Comparison of ENCODE assay signal across 7 mouse cellular contexts in genomic region chr1:181151541-181151940, GRCm38 (mm10). TPM values are rescaled to one million over a fixed set of nuclear protein-coding genes. Genes with fewer than 3 reads are reported as not detected.
DNase-seq lines count a peak whose midpoint lies in the region; ATAC-seq and TF ChIP-seq lines count a peak whose summit lies in the region.

No protein-coding gene starts in this region.

- H3K4me1 ChIP-seq in lung, postnatal 0 days (ENCODE audit: insufficient read depth, low read depth, low read length), result peaks cover 6% of the 10 kb centered on the region; the same call in 1 of the 2 replicates
- peaks cover 8% of the 10 kb centered on the region; the same call in 1 of the 2 replicates for H3K4me1 ChIP-seq in embryonic facial prominence, embryonic 14.5 days (ENCODE audit: control insufficient read depth, insufficient read depth, low read length)
- peaks cover 14% of the 10 kb centered on the region for H3K4me1 ChIP-seq in limb, embryonic 10.5 days
- H3K4me1 ChIP-seq in stomach, embryonic 14.5 days (ENCODE audit: control insufficient read depth, insufficient read depth, low read length), result peaks cover 8% of the 10 kb centered on the region

- no peaks in the 10 kb centered on the region for H3K27me3 ChIP-seq in lung, postnatal 0 days (replicated peaks; ENCODE audit: insufficient read depth, low read length)
- H3K27me3 ChIP-seq in embryonic facial prominence, embryonic 14.5 days (replicated peaks; ENCODE audit: control insufficient read depth, insufficient read depth, low read length), result no peaks in the 10 kb centered on the region
- no peaks in the 10 kb centered on the region for H3K27me3 ChIP-seq in limb, embryonic 10.5 days (ENCODE audit: low read depth, poor library complexity, severe bottlenecking)
- no peaks in the 10 kb centered on the region for H3K27me3 ChIP-seq in stomach, embryonic 14.5 days (ENCODE audit: control insufficient read depth, insufficient read depth, low read length)

- no peaks in the 10 kb centered on the region for H3K36me3 ChIP-seq in lung, postnatal 0 days (ENCODE audit: insufficient read depth, low read length)
- H3K36me3 ChIP-seq in embryonic facial prominence, embryonic 14.5 days (ENCODE audit: control insufficient read depth, insufficient read depth, low read length), result peaks cover 26% of the 10 kb centered on the region
- peaks cover 34% of the 10 kb centered on the region for H3K36me3 ChIP-seq in limb, embryonic 10.5 days
- H3K36me3 ChIP-seq in stomach, embryonic 14.5 days (ENCODE audit: control insufficient read depth, insufficient read depth, low read length), result peaks cover 4% of the 10 kb centered on the region; the same call in 1 of the 2 replicates

- peak overlapping the region; percentile 88 for H3K4me2 ChIP-seq in lung, postnatal 0 days (replicated peaks; ENCODE audit: low read depth, low read length)
- peak overlapping the region; percentile 64 for H3K4me2 ChIP-seq in embryonic facial prominence, embryonic 14.5 days (ENCODE audit: low read depth, low read length)
- H3K4me2 ChIP-seq in stomach, embryonic 14.5 days (replicated peaks; ENCODE audit: low read depth, low read length), result peak overlapping the region; percentile 69

- no peak for DNase-seq in lung, postnatal 0 days (ENCODE audit: low spot score)
- DNase-seq in lung, postnatal 4 days, result no peak
- no peak for DNase-seq in embryonic facial prominence, embryonic 14.5 days (ENCODE audit: low spot score)
- no peak for DNase-seq in limb, embryonic 10.5 days (ENCODE audit: low spot score)
- DNase-seq in left cerebral cortex, postnatal 4 days, result no peak
- no peak for DNase-seq in kidney, postnatal 25 days

- intact Hi-C loops in left cerebral cortex, postnatal 4 days (cut with DNase I), result no loop called here

- no peak for ATAC-seq in lung, postnatal 0 days
- peak; percentile 44; the same call in 1 of the 2 replicates for ATAC-seq in embryonic facial prominence, embryonic 14.5 days (ENCODE audit: low read depth)
- ATAC-seq in stomach, embryonic 14.5 days (ENCODE audit: insufficient number of reproducible peaks, insufficient read depth, low FRiP score, low read depth), result no peak

- peak overlapping the region; percentile 77; the same call in 1 of the 2 replicates for H3K9ac ChIP-seq in lung, postnatal 0 days (replicated peaks; ENCODE audit: low read depth)
- H3K9ac ChIP-seq in embryonic facial prominence, embryonic 14.5 days (ENCODE audit: low read depth, low read length), result peak overlapping the region; percentile 95
- peak overlapping the region; percentile 84 for H3K9ac ChIP-seq in stomach, embryonic 14.5 days (replicated peaks; ENCODE audit: low read depth, low read length)

- H3K4me3 ChIP-seq in lung, postnatal 0 days (ENCODE audit: low read depth, low read length), result peak overlapping the region; percentile 85
- peak overlapping the region; percentile 83 for H3K4me3 ChIP-seq in embryonic facial prominence, embryonic 14.5 days (ENCODE audit: low read depth, low read length)
- H3K4me3 ChIP-seq in limb, embryonic 10.5 days, result peak overlapping the region; percentile 95
- peak overlapping the region; percentile 95 for H3K4me3 ChIP-seq in stomach, embryonic 14.5 days (ENCODE audit: low read depth, low read length)

- WGBS in lung, postnatal 0 days, result 30% methylated on average over 5 of the region's 5 CpGs
- 23% methylated on average over 5 of the region's 5 CpGs for WGBS in embryonic facial prominence, embryonic 14.5 days
- WGBS in limb, embryonic 10.5 days, result 51% methylated on average over 5 of the region's 5 CpGs
- WGBS in stomach, embryonic 14.5 days, result 34% methylated on average over 5 of the region's 5 CpGs

- H3K27ac ChIP-seq in lung, postnatal 0 days (ENCODE audit: low read length), result no peak overlapping the region
- peak overlapping the region; percentile 87; the same call in 1 of the 2 replicates for H3K27ac ChIP-seq in embryonic facial prominence, embryonic 14.5 days (replicated peaks; ENCODE audit: low read depth, low read length)
- peak overlapping the region; percentile 95 for H3K27ac ChIP-seq in limb, embryonic 10.5 days
- H3K27ac ChIP-seq in stomach, embryonic 14.5 days (ENCODE audit: low read length), result no peak overlapping the region; the same call in 1 of the 2 replicates

- TF ChIP-seq EP300 in lung, postnatal 0 days (IDR thresholded peaks at IDR 0.05), result no peak

- no peak for TF ChIP-seq CTCF in lung, postnatal 0 days (IDR thresholded peaks at IDR 0.05)

- H3K9me3 ChIP-seq in lung, postnatal 0 days (ENCODE audit: low read length), result no peaks in the 10 kb centered on the region
- no peaks in the 10 kb centered on the region for H3K9me3 ChIP-seq in embryonic facial prominence, embryonic 14.5 days (ENCODE audit: control insufficient read depth, low read length)
- H3K9me3 ChIP-seq in limb, embryonic 10.5 days (replicated peaks), result no peaks in the 10 kb centered on the region
- H3K9me3 ChIP-seq in stomach, embryonic 14.5 days (ENCODE audit: control insufficient read depth, low read depth, low read length), result no peaks in the 10 kb centered on the region

RNA-seq across cellular contexts. Expression of gene Cnih4, which starts 7.0 kb away (rescaled TPM):
- 95.4 and 115 TPM in 2 replicates for polyA plus RNA-seq in lung, postnatal 0 days (2015; fragmentation: Nextera tagmentation; extraction: Ambion mirVana)
- 89.8 and 101 TPM in 2 replicates for polyA plus RNA-seq in embryonic facial prominence, embryonic 14.5 days (2014; fragmentation: Nextera tagmentation; extraction: Ambion mirVana)
- polyA plus RNA-seq in limb, embryonic 10.5 days (2016; fragmentation: Nextera tagmentation; extraction: Ambion mirVana), result 111 and 119 TPM in 2 replicates
- 99.6 and 128 TPM in 2 replicates for polyA plus RNA-seq in stomach, embryonic 14.5 days (2014; fragmentation: Nextera tagmentation; extraction: Ambion mirVana)
- 10 to 100 TPM; 22.7 to 23.1 TPM for total RNA-seq in left cerebral cortex, postnatal 4 days (2021)

RNA-seq across cellular contexts. Expression of gene Nvl, which starts 7.5 kb away (rescaled TPM):
- 13.3 and 13.4 TPM in 2 replicates for polyA plus RNA-seq in lung, postnatal 0 days (2015; fragmentation: Nextera tagmentation; extraction: Ambion mirVana)
- polyA plus RNA-seq in embryonic facial prominence, embryonic 14.5 days (2014; fragmentation: Nextera tagmentation; extraction: Ambion mirVana), result 28.7 and 33.8 TPM in 2 replicates
- 44.7 and 49.2 TPM in 2 replicates for polyA plus RNA-seq in limb, embryonic 10.5 days (2016; fragmentation: Nextera tagmentation; extraction: Ambion mirVana)
- 42.9 and 45.0 TPM in 2 replicates for polyA plus RNA-seq in stomach, embryonic 14.5 days (2014; fragmentation: Nextera tagmentation; extraction: Ambion mirVana)
- 10 to 100 TPM; 41.0 to 41.1 TPM for total RNA-seq in left cerebral cortex, postnatal 4 days (2021)

Comparison
In these comparisons a context has a peak if more than half of its experiments do, and no peak if none do; other contexts are left out.
1. H3K27ac ChIP-seq: peak in embryonic facial prominence, embryonic 14.5 days (single experiment) and limb, embryonic 10.5 days (single experiment); none in lung, postnatal 0 days (single experiment) and stomach, embryonic 14.5 days (single experiment).
2. Peak in every context shown above with its lines, with median percentiles within 50 percentile points of each other: H3K4me2 ChIP-seq, H3K4me3 ChIP-seq and H3K9ac ChIP-seq.